Mouse (Mus musculus) G1E (cell line): ENCODE data around the gene Polr2l.

Source experiments
- CTCF ChIP-seq: IDR thresholded peaks from 2 replicates; pipeline ENCODE4 v1.5.1; 2012; ENCODE audit warnings: low read depth, low read length, inconsistent platforms, mixed read lengths
- GATA1 ChIP-seq: IDR thresholded peaks from 2 replicates; pipeline ENCODE4 v1.6.1; 2012; ENCODE audit warnings: borderline replicate concordance, low read length, inconsistent platforms, mixed read lengths
- POLR2AphosphoS5 ChIP-seq: IDR thresholded peaks from 2 replicates; pipeline ENCODE4 v1.6.1; 2012; ENCODE audit warnings: low read depth, low read length, inconsistent platforms; ENCODE audit not compliant: insufficient replicate concordance
- TAL1 ChIP-seq: conservative IDR thresholded peaks from 2 replicates; pipeline ENCODE4 v1.6.1; 2012; ENCODE audit warnings: low read depth, low read length, inconsistent platforms, mixed read lengths

DNA sequence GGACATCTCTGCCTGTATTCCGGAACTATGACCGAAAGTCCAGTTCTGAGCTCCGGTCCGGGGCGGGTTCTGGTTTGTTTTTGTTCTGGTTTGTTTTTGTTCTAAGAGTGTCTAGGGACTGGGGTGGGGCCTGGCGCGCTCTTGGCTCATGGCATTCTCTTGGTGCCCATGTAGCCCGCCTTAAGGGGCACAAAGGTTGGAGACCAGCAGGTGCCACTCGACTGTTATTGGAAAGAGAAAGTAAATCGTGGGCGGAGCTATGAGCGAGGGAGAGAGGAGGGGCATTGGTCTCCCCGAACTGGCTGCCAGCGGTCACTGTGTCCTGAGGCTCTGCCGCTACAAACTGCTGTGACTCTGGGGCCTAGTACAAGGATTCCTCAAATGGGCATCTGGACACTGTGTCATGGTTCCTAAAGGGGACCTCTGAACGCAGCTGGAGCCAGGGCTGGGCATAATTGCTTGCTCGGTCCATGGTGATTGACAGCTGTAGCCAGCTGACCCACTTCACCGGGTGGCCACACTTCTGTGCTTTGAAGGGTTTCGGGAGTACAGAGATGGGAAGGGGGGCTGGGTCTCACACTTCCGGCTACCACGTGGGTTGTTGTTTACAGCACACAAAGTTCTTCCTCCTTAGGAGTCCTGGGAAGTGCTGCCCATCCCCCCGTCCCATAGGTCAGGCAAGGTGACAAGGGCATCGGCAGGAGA, 19.2 kb downstream of the Polr2l start:
- TF ChIP-seq TAL1, result no peak
- TF ChIP-seq CTCF, result no peak
- no peak for TF ChIP-seq GATA1
- no peak for TF ChIP-seq POLR2AphosphoS5
